Mouse (Mus musculus) brain, embryonic 14.5 days (tissue): Measurements from ENCODE around the gene Cers6.

Experiments
- CTCF ChIP-seq: fragments of 200-500 bp; IDR thresholded peaks from 2 replicates; pipeline ENCODE4 v1.5.1; 2012; ENCODE audit warnings: inconsistent platforms, mild to moderate bottlenecking, moderate library complexity, borderline replicate concordance; ENCODE audit not compliant: insufficient read depth, insufficient read length; ENCODE audit errors: extremely low read depth
- POLR2A ChIP-seq: fragments of 200-500 bp; IDR thresholded peaks from 2 replicates; pipeline ENCODE4 v1.6.1; 2012; ENCODE audit warnings: mild to moderate bottlenecking, inconsistent platforms, borderline replicate concordance; ENCODE audit not compliant: poor library complexity, insufficient read depth, insufficient read length, severe bottlenecking; ENCODE audit errors: extremely low read depth

DNA sequence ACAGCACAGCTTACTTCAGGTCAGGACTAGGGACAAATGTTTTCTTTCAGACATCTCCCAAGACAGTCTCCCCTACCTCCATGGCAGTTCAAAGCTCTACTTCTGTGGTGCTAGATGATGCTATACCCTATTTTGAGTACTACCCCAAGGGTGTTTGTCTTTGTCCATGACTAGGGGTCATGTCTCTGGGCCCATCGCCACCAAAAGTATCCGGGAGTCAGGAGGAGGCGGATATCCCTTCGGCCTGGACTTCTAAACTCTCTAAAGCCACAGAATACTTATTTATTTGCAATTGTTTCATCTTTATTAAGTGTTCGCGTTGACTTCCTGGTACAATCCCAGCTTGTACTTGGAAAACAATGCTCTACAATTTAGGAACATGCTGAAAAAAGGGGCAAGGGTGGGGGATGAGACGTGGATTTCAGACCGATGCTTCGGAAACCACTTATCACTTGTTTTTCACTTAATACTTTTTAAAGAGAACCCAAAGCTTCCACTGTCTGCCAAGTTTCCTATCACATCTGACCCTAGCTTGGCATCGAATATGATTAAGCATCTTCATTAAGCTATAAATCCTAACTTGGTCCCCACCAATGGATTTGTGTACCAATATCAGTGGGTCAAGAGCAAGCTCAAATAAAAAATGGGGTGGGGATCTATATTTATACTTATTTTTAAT lies 276.3 kb downstream of the Cers6 start:
- TF ChIP-seq POLR2A, result no peak
- TF ChIP-seq CTCF, result no peak
